Mouse (Mus musculus) thymus, adult 2 months (tissue): ENCODE data around the gene Gm27021.

ENCODE experiments used
- CTCF ChIP-seq: fragments of 200-500 bp; IDR thresholded peaks from 2 replicates; pipeline ENCODE4 v1.5.1; 2012; ENCODE audit warnings: mild to moderate bottlenecking, control low read depth, low read length, moderate library complexity, borderline replicate concordance; ENCODE audit not compliant: control insufficient read depth, poor library complexity, insufficient read depth; ENCODE audit errors: extremely low read depth
- POLR2A ChIP-seq: fragments of 200-500 bp; IDR thresholded peaks from 2 replicates; pipeline ENCODE4 v1.6.1; 2012; ENCODE audit warnings: mild to moderate bottlenecking, low read length, control low read depth, moderate library complexity; ENCODE audit not compliant: control insufficient read depth, poor library complexity, insufficient read depth; ENCODE audit errors: extremely low read depth

DNA sequence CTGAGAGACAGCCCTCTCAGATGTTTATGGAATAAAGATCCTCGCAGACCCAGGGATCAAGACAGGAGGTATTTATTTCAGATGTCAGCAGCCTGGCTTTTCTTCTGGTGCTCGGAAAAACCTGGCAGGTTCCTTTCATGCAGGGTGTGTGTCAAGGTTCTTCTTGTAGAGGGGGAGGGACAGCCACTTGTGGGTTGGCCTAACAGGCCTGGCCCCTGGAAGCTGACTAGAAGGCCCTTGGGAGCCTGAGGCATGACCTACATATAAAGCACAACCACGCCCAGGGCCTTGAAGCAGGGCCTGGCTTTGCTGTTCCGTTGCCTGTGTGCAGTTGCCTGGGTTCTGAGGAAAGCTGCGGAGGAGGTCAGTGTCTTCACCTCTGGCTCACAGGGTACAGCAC lies 17.2 kb upstream of the Gm27021 start:
- TF ChIP-seq CTCF (no peak), POLR2A (no peak)
